Mouse (Mus musculus): ENCODE results near the gene Zp2.

GRCm38 (mm10) chr7:120181401-120182230 is 36.5 kb upstream of the Zp2 start:
- TF ChIP-seq CTCF (IDR thresholded peaks at IDR 0.05) (no peak), EP300 (IDR thresholded peaks at IDR 0.05) (no peak)
